Mouse (Mus musculus) kidney, postnatal 25 days (tissue): ENCODE data around the gene Pyroxd1.
A peak's percentile ranks its signal among the peaks of the same experiment; 100 is the strongest.
"Not testable (repeated sequence)": the region's sequence is repeated elsewhere in the genome, so short reads cannot be mapped to it uniquely, and the experiment has no call there.

Experiments
- DNase-seq, 2 experiments: peaks; one replicate each; pipeline ENCODE4 v3.0.0; 2021; ENCODE audit warnings: mixed read lengths in 2 of 2

Gene Pyroxd1

GRCm38 (mm10) chr6:142345440-142346038 is at the start of gene Pyroxd1:
TSS of gene Pyroxd1 (plus strand) at chr6:142345654.
- DNase-seq: peak; percentile 90 to 93

- no peak for DNase-seq
Observed at GRCm38 (mm10) chr6:142298098-142298497, 47.4 kb upstream of the Pyroxd1 start, which contains the start of gene Iapp. TSS of gene Iapp (plus strand) at chr6:142298423.

DNA sequence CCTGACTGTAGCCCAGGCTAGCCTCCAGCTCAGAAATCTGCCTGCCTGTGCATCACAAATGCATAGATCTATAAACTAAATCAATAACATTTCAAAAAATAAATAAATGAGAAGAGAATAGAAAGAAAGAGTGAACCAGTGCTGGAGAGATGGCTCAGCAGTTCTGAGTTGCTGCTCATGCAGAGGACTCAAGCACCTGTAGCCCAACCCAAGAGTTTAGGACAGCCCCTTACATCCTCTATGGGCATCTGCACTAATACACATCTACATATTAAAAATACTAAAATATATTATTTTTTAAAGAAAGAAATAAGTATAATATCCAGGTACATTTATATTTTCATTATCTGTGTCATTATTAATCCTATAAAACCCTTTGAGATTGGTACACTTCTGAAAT is 40.4 kb upstream of the Pyroxd1 start:
- no peak for DNase-seq

- DNase-seq: no peak
Observed at GRCm38 (mm10) chr6:142314285-142314684, 31.2 kb upstream of the Pyroxd1 start.

- DNase-seq: no peak
Observed at GRCm38 (mm10) chr6:142317106-142317505, 28.3 kb upstream of the Pyroxd1 start.

GRCm38 (mm10) chr6:142322881-142323280 is 22.6 kb upstream of the Pyroxd1 start, which contains the start of gene Slco1a5:
TSS of gene Slco1a5 (minus strand) at chr6:142322981.
- no peak for DNase-seq

DNA sequence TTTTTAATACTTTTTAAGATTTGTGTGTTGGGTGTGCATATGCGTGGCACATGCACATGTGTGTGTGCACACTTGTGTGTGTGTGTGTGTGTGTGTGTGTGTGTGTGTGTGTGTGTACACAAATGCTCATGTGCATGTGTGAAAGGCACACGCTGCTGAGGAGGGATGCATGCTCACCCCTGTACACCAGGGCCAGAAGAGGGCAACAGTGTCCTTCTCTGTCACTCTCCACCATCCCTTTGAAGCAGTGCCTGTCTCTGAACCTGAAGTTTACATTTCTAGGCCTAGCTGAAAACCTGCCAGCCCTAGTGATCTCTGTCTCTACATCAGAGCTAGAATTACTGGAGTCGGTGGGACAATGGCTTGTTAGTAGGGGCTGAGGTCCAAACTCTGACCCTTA is 18.9 kb upstream of the Pyroxd1 start:
- no peak for DNase-seq

- DNase-seq: no peak
Observed at GRCm38 (mm10) chr6:142329201-142329600, 16.3 kb upstream of the Pyroxd1 start.

- DNase-seq: no peak
Observed at GRCm38 (mm10) chr6:142338961-142339360, 6.5 kb upstream of the Pyroxd1 start.

GRCm38 (mm10) chr6:142339576-142339975 is 5.9 kb upstream of the Pyroxd1 start:
- DNase-seq: no peak

DNA sequence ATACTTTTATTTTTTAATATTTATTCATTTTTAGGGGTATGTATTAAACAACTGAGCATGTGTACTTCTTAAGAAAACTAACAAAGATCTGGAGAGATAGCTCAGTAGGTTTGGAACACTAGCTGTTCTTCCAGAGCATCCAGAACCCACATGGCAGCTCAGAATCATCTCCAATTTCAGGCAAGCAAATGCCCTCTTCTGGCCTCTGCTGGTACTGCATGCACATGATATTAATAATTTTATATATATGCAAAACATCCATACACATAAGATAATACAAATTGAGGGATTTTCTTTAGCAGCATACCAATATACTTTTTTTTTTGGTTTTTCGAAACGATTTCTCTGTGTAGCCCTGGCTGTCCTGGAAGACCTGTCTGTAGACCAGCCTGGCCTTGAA is 1.9 kb upstream of the Pyroxd1 start:
- DNase-seq: peak in 1 of 2 experiments; percentile 69

- DNase-seq: no peak
Observed at GRCm38 (mm10) chr6:142346181-142347110, 992 bp downstream of the Pyroxd1 start.

GRCm38 (mm10) chr6:142347431-142348385 is 2.3 kb downstream of the Pyroxd1 start:
- peak; percentile 44 to 46 for DNase-seq

DNA sequence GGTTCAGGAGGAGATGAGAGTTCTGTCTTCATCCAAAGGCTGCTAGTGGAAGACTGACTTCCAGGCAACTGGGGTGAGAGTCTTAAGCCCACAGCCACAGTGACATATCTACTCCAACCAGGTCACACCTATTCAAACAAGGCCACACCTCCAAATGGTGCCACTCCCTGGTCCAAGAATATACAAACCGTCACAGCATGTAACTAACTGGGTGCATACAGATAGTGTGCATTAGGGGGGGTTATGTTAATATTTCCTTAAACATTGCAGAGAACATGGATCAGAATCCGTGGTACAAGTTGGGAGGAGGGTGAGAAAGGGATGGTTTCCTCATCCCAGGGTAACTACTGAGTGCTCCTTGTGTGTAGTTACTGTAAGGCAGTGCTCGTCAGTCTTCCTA is 6.6 kb downstream of the Pyroxd1 start:
- not testable (repeated sequence) for DNase-seq

- no peak for DNase-seq
Observed at GRCm38 (mm10) chr6:142357106-142357505, 11.7 kb downstream of the Pyroxd1 start.

- DNase-seq: no peak
Observed at GRCm38 (mm10) chr6:142362036-142362435, 16.6 kb downstream of the Pyroxd1 start.

DNA sequence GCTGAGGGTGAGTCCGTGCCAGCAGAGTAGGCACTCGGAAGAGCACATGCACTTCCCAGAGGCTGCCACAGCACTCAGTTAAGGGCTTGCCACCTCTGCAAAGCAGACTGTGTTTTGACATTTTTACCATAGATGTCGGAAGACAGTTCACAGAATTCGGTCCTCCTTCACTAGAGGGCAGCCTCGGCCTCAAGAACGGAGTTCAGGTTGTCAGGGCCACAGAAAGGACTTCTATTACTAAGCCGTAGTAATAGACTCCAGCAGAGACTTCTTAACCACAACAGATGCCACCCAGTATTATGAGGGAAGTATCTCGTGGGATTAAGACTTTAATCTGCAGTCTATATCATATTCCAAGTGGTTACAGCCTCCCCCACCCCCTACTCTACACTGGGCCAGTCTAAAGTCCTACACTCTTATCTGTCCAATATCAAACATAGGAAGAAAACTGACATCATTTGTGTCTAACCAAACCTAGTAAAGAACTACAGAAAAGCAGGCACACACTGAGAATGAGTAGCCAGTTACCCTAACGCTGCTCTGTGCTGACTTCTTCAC is 17.6 kb downstream of the Pyroxd1 start:
- DNase-seq: peak in 1 of 2 experiments; percentile 11

DNA sequence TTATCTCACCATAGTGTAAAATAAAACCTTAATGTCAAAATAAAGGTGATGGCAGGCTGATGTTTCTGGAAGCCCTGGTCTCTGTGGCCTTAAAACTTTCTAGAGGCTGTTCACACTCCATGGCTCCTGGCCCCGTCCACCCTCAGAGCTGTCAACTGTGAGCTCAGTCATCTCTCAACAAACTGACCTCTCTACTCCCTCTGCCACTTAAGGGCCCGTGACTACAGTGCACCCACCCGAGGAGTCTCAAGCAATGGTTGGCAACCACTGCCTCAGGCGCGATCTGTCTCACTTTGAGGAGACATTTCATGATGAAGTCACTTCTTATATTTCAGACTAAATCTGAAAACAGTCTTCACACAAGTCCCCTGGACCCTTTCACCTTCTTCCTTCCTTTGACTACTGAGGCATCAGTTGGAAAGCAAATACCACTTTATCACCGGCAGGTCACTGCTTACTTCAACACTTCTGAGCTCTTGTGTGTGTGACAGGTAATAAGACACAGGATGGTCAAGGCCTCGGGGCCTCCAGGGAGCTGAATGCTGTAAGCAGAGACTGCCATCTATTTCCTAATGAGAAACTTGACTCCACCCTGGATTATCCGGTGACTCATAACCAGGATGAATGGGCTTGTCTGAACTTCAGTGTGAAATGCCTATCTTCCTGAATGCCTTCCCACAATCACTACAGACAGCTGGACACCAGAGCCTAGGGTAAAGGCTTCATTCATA is 20.5 kb downstream of the Pyroxd1 start:
- no peak for DNase-seq

DNA sequence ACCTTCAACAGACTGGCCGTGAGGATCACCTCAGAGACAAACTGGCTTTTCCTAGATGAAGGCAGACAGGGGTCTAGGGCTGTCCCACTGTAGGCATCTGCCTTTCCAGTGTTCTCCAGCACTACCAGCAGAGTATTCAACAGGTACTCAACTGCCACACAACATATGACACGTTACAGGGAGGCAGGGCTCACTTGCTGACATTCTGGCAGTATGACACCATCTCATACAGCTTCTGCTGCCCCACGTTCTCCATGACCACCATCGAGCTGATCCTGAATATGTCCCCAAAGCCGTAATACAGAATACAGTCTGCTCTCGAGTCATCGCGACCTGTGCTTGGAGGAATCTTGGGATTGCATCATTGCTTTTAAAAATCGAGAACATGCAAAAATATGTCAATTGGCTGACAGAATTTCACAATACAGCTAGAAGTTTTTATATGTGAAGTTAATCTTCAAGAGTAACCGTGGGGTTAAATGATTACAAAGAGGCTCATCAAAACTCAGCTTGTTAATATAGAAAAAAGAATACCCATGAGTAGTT is 21.1 kb downstream of the Pyroxd1 start:
- DNase-seq: no peak

- no peak for DNase-seq
Observed at GRCm38 (mm10) chr6:142367565-142367964, 22.1 kb downstream of the Pyroxd1 start.

- DNase-seq: no peak
Observed at GRCm38 (mm10) chr6:142369568-142369967, 24.1 kb downstream of the Pyroxd1 start.
